Mouse (Mus musculus): ENCODE measurements around the gene Myd88. TPM values are rescaled to one million over a fixed set of nuclear protein-coding genes. Genes with fewer than 3 reads are reported as not detected.

Gene Myd88
- polyA plus RNA-seq, 1 experiment from 2014 or later = 10.8 TPM

DNA sequence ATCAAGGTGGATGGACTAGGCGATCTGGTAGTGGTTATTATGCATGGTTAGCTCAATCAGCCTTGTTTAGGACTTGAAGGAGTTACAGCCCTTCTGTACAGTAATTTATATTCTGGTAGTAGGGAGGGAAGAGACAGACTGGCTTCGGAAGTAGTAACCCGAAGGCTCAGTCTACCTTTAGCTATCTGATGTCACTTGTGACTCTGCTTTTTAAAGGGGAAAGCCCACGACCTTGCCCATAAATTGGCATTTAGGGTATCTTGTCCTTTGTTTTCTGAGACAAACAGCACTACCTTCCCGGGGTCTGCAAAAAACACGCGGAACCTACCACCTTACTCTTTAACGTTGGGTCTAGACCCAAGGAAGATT lies 1.0 kb downstream of the Myd88 start:
- Histone ChIP-seq H3K4me1 (replicated peaks) (peaks cover 14% of the 10 kb centered on the region), H3K4me2 (peak overlapping the region; percentile 83), H3K27ac (ENCODE audit: poor library complexity, severe bottlenecking) (peak overlapping the region; percentile 86), H3K36me3 (peaks cover 34% of the 10 kb centered on the region), H3K4me3 (peak overlapping the region; percentile 87), H3K27me3 (replicated peaks) (no peaks in the 10 kb centered on the region), H3K9ac (peak overlapping the region; percentile 71), H3K9me3 (replicated peaks) (no peaks in the 10 kb centered on the region)
- no peak for ATAC-seq (ENCODE audit: insufficient number of reproducible peaks, low FRiP score)
- WGBS = 3% methylated on average over 8 of the region's 8 CpGs

- under 1% methylated on average over 43 of the region's 43 CpGs for WGBS
- Histone ChIP-seq H3K9me3 (replicated peaks) (no peaks in the 10 kb centered on the region), H3K9ac (peak within 1 kb of the TSS; percentile 71), H3K36me3 (peaks cover 28% of the 10 kb centered on the region), H3K27ac (ENCODE audit: poor library complexity, severe bottlenecking) (peak within 1 kb of the TSS; percentile 86), H3K4me3 (peak within 1 kb of the TSS; percentile 87), H3K27me3 (replicated peaks) (no peaks in the 10 kb centered on the region), H3K4me1 (replicated peaks) (peaks cover 15% of the 10 kb centered on the region), H3K4me2 (peak within 1 kb of the TSS; percentile 83)
- ATAC-seq (ENCODE audit: insufficient number of reproducible peaks, low FRiP score) = no peak
Observed at GRCm38 (mm10) chr9:119339558-119340211, 1.5 kb downstream of the Myd88 start, which contains the start of gene Acaa1a. TSS of gene Acaa1a (plus strand) at chr9:119339676.

GRCm38 (mm10) chr9:119339106-119339505 lies 2.1 kb downstream of the Myd88 start:
- Histone ChIP-seq H3K36me3 (peaks cover 23% of the 10 kb centered on the region), H3K9ac (peak overlapping the region; percentile 71; the same call in 1 of the 2 replicates), H3K27me3 (replicated peaks) (no peaks in the 10 kb centered on the region), H3K4me3 (peak overlapping the region; percentile 87), H3K9me3 (replicated peaks) (no peaks in the 10 kb centered on the region), H3K4me1 (replicated peaks) (peaks cover 21% of the 10 kb centered on the region), H3K4me2 (peak overlapping the region; percentile 83), H3K27ac (ENCODE audit: poor library complexity, severe bottlenecking) (no peak overlapping the region)
- no peak for ATAC-seq (ENCODE audit: insufficient number of reproducible peaks, low FRiP score)
- WGBS = 53% methylated on average over 7 of the region's 7 CpGs

- H3K9me3 ChIP-seq (replicated peaks) = no peaks in the 10 kb centered on the region
- ATAC-seq (ENCODE audit: insufficient number of reproducible peaks, low FRiP score) = no peak
- 87% methylated on average over 3 of the region's 3 CpGs for WGBS
Observed at GRCm38 (mm10) chr9:119338350-119338749, 2.9 kb downstream of the Myd88 start.

DNA sequence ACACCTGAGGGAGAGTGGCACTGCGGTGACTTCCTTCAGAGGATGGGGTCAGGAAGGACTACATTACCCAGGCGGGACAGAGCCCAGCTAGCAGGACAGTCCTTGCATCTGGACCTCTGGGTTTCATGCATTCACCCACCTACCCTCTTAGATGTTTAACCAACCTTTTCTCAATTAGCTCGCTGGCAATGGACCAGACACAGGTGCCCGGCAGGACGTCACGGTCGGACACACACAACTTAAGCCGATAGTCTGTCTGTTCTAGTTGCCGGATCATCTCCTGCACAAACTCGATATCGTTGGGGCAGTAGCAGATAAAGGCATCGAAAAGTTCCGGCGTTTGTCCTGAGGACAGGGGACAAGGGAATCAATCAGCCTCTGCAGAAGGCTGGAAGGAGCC lies 3.4 kb downstream of the Myd88 start:
- Histone ChIP-seq H3K27me3 (replicated peaks) (no peaks in the 10 kb centered on the region), H3K4me3 (no peak overlapping the region), H3K9me3 (replicated peaks) (no peaks in the 10 kb centered on the region), H3K36me3 (peaks cover 10% of the 10 kb centered on the region; the same call in 1 of the 2 replicates), H3K4me2 (no peak overlapping the region), H3K27ac (ENCODE audit: poor library complexity, severe bottlenecking) (no peak overlapping the region), H3K4me1 (replicated peaks) (peaks cover 24% of the 10 kb centered on the region), H3K9ac (no peak overlapping the region)
- no peak for ATAC-seq (ENCODE audit: insufficient number of reproducible peaks, low FRiP score)
- WGBS = 88% methylated on average over 14 of the region's 14 CpGs

More at GRCm38 (mm10) chr9:119338350-119338749, 2.9 kb downstream of the Myd88 start:
- Histone ChIP-seq H3K27me3 (replicated peaks) (no peaks in the 10 kb centered on the region), H3K4me2 (no peak overlapping the region), H3K36me3 (peaks cover 15% of the 10 kb centered on the region), H3K27ac (ENCODE audit: poor library complexity, severe bottlenecking) (no peak overlapping the region), H3K4me1 (replicated peaks) (peaks cover 24% of the 10 kb centered on the region), H3K9ac (no peak overlapping the region), H3K4me3 (no peak overlapping the region)

DNA sequence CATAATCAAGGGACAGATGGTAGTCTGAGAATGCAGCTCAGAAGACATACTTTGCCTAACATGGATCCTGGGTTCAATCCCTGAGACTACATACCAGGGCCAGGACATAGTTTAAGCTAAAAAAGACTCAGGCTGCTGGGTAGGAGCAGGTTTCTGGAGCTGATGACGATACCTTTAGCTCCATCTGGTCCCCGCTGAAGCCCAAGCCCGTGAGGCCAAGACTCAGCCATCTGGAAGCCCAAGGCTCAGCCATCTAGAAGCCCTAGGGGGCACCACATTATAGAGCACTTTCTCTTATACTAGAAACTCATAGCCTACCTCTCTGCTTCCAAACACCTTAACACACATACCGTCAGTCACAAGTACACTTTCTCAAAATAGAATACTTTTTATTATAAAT lies 5.6 kb downstream of the Myd88 start:
- Histone ChIP-seq H3K36me3 (peaks cover 9% of the 10 kb centered on the region; the same call in 1 of the 2 replicates), H3K27ac (ENCODE audit: poor library complexity, severe bottlenecking) (no peak overlapping the region), H3K4me3 (no peak overlapping the region), H3K4me2 (no peak overlapping the region), H3K27me3 (replicated peaks) (no peaks in the 10 kb centered on the region), H3K9me3 (replicated peaks) (no peaks in the 10 kb centered on the region), H3K4me1 (replicated peaks) (peaks cover 16% of the 10 kb centered on the region; the same call in 1 of the 2 replicates), H3K9ac (no peak overlapping the region)
- no peak for ATAC-seq (ENCODE audit: insufficient number of reproducible peaks, low FRiP score)
- WGBS = 76% methylated on average over 4 of the region's 4 CpGs

- no peak overlapping the region for H3K4me3 ChIP-seq
- H3K9ac ChIP-seq = no peak overlapping the region
- no peak overlapping the region for H3K27ac ChIP-seq (ENCODE audit: poor library complexity, severe bottlenecking)
- peaks cover 9% of the 10 kb centered on the region; the same call in 1 of the 2 replicates for H3K36me3 ChIP-seq
- no peaks in the 10 kb centered on the region for H3K27me3 ChIP-seq (replicated peaks)
- H3K9me3 ChIP-seq (replicated peaks) = no peaks in the 10 kb centered on the region
- ATAC-seq (ENCODE audit: insufficient number of reproducible peaks, low FRiP score) = no peak
- H3K4me1 ChIP-seq (replicated peaks) = peaks cover 10% of the 10 kb centered on the region; the same call in 1 of the 2 replicates
- WGBS = 84% methylated on average over 2 of the region's 2 CpGs
- H3K4me2 ChIP-seq = no peak overlapping the region
Observed at GRCm38 (mm10) chr9:119334834-119335233, 6.4 kb downstream of the Myd88 start.

GRCm38 (mm10) chr9:119334324-119334723 lies 6.9 kb downstream of the Myd88 start:
- ATAC-seq (ENCODE audit: insufficient number of reproducible peaks, low FRiP score) = peak; percentile 30; the same call in 1 of the 2 replicates
- Histone ChIP-seq H3K27ac (ENCODE audit: poor library complexity, severe bottlenecking) (no peak overlapping the region), H3K4me3 (no peak overlapping the region), H3K4me2 (no peak overlapping the region), H3K27me3 (replicated peaks) (no peaks in the 10 kb centered on the region), H3K9ac (no peak overlapping the region), H3K36me3 (peaks cover 9% of the 10 kb centered on the region; the same call in 1 of the 2 replicates), H3K4me1 (replicated peaks) (peaks cover 10% of the 10 kb centered on the region; the same call in 1 of the 2 replicates), H3K9me3 (replicated peaks) (no peaks in the 10 kb centered on the region)
- WGBS = 43% methylated on average over 10 of the region's 10 CpGs

DNA sequence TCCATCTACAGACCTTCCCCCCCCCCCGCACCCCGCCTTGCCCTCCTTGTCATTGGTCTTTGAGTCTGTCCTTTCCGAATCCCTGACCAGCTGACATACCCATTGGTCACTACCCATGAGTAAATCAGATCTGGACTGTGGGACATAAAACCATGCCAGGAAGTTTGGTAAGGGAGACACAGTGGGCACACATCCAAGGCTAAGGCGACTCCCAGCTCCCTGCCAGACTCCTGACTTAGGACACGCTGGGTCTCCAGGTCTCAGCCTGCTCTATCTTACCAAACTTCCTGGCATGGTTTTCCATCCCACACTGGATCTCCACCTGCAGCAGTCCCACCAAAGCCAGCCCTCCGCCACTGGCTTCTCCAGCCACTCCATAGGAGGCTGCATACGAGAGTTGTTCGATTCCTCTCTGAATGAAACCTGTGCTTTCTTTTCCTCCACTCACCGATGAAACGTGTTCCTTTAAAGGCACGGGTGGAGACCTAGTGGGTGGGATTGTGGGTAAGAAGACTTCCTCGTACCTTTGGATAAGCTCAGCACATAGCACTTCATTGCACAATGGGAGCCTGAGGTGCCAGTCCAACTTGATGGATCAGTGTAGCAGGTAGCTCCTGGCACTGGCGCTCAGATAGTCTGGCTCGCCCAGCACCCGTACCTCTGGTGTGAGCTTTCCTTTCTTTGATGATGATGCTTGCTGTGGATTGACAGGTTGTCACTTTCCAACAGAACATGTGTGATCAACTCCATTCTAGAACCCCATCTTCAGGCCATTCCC lies 10.8 kb downstream of the Myd88 start:
- H3K36me3 ChIP-seq = no peaks in the 10 kb centered on the region
- H3K4me3 ChIP-seq = no peak overlapping the region
- no peak overlapping the region for H3K27ac ChIP-seq (ENCODE audit: poor library complexity, severe bottlenecking)
- WGBS = 81% methylated on average over 15 of the region's 15 CpGs
- H3K9me3 ChIP-seq (replicated peaks) = no peaks in the 10 kb centered on the region
- no peak for ATAC-seq (ENCODE audit: insufficient number of reproducible peaks, low FRiP score)
- H3K4me2 ChIP-seq = no peak overlapping the region
- no peaks in the 10 kb centered on the region for H3K27me3 ChIP-seq (replicated peaks)
- peaks cover 10% of the 10 kb centered on the region; the same call in 1 of the 2 replicates for H3K4me1 ChIP-seq (replicated peaks)
- no peak overlapping the region for H3K9ac ChIP-seq

- WGBS = 69% methylated on average over 3 of the region's 3 CpGs
- no peak overlapping the region for H3K27ac ChIP-seq (ENCODE audit: poor library complexity, severe bottlenecking)
Observed at GRCm38 (mm10) chr9:119328488-119328887, 12.7 kb downstream of the Myd88 start.

GRCm38 (mm10) chr9:119324130-119324529 lies 17.1 kb downstream of the Myd88 start:
- ATAC-seq (ENCODE audit: insufficient number of reproducible peaks, low FRiP score) = no peak
- Histone ChIP-seq H3K4me1 (replicated peaks) (peaks cover 19% of the 10 kb centered on the region), H3K36me3 (no peaks in the 10 kb centered on the region), H3K9ac (no peak overlapping the region), H3K4me2 (no peak overlapping the region), H3K4me3 (no peak overlapping the region), H3K27me3 (replicated peaks) (no peaks in the 10 kb centered on the region), H3K9me3 (replicated peaks) (no peaks in the 10 kb centered on the region), H3K27ac (ENCODE audit: poor library complexity, severe bottlenecking) (no peak overlapping the region)
- 76% methylated on average over 1 of the region's 1 CpGs for WGBS

More at GRCm38 (mm10) chr9:119328488-119328887, 12.7 kb downstream of the Myd88 start:
- no peaks in the 10 kb centered on the region for H3K36me3 ChIP-seq
- H3K27me3 ChIP-seq (replicated peaks) = no peaks in the 10 kb centered on the region
- no peak overlapping the region for H3K4me2 ChIP-seq
- no peak overlapping the region for H3K9ac ChIP-seq
- H3K4me3 ChIP-seq = no peak overlapping the region
- ATAC-seq (ENCODE audit: insufficient number of reproducible peaks, low FRiP score) = no peak
- H3K9me3 ChIP-seq (replicated peaks) = no peaks in the 10 kb centered on the region
- no peaks in the 10 kb centered on the region for H3K4me1 ChIP-seq (replicated peaks)
